Mouse (Mus musculus) cortical plate, adult 2 months (tissue): ENCODE measurements around the gene Znrf2.

ENCODE experiments used
- CTCF ChIP-seq: fragments of 200-500 bp; IDR thresholded peaks from 2 replicates; pipeline ENCODE4 v1.5.1; 2011; ENCODE audit warnings: mild to moderate bottlenecking, control low read depth, low read length; ENCODE audit not compliant: insufficient read depth; ENCODE audit errors: extremely low read depth
- POLR2A ChIP-seq: fragments of 200-500 bp; IDR thresholded peaks from 2 replicates; pipeline ENCODE4 v1.6.1; 2011; ENCODE audit warnings: mild to moderate bottlenecking, low read length, control low read depth; ENCODE audit not compliant: insufficient read depth; ENCODE audit errors: extremely low read depth

- TF ChIP-seq CTCF (no peak), POLR2A (no peak)
Observed at GRCm38 (mm10) chr6:54916941-54917340, 100.2 kb downstream of the Znrf2 start.
